Mouse (Mus musculus): ENCODE data around the gene Actn1.

The Actn1 gene

DNA sequence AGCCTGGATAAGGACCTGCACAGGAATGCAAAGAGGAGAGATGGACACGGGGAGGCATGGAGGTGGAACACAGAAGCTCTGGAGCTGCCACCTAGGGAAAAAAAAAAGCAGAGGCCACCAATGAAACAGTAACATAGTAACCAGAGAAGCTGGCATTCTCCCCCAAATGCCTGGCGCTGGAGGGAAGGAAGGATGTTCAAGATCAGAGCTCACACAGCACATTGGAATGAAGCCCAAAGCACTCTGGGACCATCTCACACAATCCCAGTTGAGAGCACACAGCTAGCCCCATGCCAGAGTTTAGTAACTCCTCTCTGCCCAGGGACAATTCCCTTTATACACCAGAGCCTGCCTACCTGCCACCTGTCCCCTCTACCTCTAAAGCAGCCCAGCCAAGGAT, 34.1 kb downstream of the Actn1 start:
- DNase-seq (ENCODE audit: low spot score), result no peak

DNA sequence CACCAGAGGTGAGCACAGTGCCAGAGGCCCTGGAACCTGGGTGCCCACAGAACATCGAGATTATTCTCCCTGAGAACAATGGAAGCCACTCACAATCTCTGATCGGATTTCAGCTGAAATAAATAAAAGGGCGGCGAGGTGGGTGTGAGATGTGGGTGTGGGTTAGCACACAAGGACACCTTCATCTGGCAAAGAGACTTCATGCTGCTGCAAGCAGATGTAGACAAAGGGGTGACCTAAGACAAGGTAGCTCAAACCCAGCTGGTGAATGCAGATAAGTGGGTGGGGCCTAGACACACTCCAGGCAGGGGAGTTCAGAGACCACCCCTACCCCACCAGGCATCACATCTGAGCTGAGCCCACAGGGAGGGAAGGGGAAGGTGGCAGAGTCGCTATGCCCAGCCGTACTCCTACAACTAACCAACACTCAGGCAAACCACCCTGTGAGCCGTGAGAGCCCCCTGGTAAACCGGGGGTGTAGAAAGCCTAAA, 35.9 kb downstream of the Actn1 start:
- no peak for DNase-seq (ENCODE audit: low spot score)

DNA sequence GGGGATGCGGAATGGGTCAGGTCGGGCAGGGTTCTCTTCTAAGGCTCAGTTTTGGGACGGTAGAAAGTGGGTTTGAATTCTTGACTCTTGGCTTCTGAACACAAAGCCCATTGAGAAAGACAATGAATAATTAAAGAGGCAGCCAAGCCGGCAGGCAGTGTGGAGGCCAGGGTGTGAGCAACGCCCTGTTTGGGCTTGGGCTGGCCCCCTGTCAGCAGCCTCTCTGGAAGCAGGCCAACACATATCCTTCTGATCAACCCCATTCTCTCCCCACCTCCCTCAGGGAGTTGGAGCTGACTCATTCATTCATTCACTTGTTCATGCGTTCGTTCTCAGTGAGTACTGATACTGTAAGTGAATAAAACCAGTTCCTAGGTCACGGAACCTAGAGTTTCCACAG, 36.7 kb downstream of the Actn1 start:
- DNase-seq (ENCODE audit: low spot score), result peak; percentile 34

DNA sequence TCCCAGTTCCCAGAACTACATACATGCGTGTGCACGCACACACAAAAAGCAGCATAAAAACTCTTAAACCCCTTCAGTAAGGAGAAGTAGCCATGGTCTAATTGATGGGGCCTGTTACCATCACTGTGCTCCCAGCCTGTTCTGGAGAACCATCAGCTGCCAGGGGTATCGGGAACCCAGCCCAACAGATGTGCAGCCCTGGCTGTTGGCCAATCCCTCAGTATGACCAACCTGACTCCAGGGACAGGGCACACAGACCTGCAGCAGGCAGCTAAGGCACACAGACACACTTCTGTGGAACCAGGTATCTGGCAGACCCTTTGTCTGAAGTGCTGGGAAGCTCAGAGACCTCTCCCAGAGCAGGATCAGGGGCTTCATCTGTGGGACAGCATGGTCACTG, 37.7 kb downstream of the Actn1 start:
- DNase-seq (ENCODE audit: low spot score), result no peak

DNA sequence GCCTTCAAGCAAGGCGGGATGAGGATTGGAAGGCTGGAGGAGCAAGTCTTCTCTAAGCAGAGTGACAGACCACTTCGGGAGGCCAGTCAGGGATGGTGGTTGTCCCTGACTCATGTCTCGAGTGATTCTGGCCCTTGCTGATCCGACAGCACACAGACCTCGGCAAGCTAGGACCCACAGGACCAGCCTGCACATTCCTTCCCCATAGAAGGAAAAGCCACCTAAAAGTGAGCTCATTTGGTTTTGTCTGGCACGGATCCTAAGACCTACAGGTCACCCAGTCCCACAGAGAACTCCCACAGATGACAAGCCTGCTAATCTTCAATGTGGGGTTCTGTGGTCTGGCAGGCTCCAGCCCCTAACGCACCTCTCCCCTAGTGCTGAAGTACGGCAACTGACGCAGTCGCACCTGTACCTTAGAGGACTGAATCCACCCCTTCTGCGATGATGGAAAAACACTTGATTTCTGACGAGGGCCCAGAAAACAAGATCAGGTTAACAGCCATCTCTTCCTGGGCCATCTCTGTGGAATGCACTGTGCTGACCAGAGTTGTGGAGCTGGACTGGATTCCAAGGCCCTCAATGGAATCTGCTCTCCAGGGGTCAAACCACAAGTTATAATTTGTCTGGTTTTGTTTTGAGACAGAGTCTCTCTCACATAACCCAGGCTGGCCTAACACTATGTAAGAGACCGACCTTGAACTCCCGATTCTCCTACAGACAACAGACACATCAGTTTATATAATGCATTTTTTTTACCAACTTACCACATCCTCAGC, 39.7 kb downstream of the Actn1 start:
- DNase-seq (ENCODE audit: low spot score), result no peak

DNA sequence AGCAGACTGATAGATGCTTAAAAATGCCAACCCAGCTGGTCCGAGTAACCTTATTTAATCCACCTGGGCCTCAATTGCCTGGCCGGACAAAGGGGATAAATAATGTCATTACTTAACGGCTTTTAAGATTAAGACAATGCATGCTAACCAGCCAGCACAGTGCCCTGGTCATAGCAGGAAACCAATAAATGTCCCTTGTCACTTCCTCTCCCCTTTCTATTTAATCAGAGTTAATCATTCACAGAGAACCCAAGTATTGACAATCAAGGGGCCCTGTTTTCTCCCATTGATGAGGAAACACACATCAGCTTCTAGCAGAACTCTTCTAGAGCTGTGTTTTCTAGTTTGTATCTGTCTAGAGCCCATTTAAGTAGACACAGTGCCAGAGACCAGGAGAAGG, 41.4 kb downstream of the Actn1 start:
- no peak for DNase-seq (ENCODE audit: low spot score)

DNA sequence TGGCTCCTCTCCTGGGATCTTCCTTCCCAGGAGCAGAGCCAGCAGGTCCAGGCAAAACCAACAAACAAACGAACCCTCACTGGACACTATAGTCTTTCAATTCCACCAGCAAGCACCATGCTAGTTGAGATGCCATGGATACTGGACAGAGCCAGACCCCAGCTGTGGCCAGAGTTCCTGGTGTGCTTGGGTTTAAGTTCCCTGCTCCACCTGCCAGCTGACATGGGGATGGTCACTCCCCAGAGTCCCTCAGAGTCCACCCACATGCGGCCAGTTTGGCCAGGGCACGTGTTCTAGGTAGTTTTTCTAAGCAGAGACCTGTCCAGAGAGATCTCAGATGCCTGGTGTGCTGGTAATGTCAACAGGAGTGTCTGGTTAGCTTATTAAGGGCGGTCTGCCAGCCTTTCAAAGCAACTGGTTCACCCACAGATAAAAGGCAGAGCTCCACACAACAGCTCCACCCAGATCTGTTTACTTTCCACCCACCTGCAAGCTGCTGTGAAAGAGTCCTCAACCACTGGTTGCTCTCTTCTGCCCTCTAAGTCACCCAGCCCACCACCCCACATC, 42.0 kb downstream of the Actn1 start:
- DNase-seq (ENCODE audit: low spot score), result no peak

DNA sequence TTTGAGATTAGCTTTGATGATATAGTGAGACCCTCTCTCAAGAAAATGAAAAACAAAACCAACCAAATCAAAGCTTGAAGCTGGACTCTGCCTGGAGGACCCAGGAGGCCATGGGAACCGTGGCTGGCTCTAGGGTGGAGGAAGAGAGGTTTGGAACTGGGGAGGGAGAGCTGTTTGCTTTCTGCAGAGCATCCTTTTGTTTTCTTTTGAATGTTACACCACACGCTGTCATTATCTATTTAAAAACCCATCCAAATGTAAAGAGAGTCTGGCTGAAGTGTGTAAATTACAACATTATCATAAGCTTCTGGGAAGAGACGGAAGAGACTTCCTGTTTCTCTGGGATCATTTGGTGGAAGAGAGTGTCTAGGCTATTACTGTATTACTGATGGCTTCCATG, 43.1 kb downstream of the Actn1 start:
- no peak for DNase-seq (ENCODE audit: low spot score)

DNA sequence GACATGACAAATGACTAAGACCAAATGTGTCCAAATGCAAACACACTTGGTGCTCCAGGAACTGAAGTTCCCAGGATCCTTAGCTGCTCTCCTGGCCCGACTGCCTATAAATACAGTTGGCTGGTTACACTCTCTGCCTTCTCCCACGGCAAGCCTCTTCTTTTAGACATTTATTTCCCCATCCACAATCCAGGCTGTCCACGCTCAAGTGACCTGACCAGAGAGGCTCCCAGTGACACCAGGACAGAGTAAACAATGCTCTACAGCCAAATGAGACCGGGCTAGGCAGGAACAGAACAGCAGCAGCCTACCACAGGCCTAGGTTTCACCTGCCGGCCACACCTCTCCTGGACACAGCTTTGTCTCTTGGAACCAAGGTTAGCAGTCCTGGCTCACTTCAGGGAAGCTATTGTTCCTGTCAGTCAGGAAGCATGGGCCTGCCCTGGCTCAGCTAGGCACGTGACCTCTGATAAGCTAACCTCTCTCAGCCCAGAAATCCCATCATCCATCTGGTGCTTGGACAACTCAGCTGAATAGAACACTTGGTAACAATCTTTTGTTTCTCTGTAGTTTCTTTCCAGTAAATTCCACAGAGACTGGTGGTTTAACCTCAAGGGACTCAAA, 43.8 kb downstream of the Actn1 start:
- DNase-seq (ENCODE audit: low spot score), result no peak

DNA sequence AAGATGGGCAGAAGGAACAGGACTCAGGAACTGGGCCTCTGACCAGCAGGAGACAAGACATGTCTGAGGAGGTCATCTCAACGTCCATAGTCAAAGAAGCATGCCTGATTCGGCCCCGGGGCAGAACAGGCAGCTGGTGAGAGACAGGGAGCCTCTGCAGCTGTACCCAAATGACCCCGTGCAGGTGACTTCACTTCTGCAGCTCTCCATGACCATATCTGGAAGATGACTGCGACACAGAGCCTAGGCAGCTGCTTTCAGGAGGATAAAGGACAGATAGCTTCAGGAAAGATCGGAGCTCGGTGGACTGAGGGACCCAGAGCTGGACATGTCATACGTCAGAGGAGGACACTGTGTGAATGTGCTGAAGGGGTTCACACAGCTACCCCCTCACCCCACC, 46.4 kb downstream of the Actn1 start:
- no peak for DNase-seq (ENCODE audit: low spot score)

DNA sequence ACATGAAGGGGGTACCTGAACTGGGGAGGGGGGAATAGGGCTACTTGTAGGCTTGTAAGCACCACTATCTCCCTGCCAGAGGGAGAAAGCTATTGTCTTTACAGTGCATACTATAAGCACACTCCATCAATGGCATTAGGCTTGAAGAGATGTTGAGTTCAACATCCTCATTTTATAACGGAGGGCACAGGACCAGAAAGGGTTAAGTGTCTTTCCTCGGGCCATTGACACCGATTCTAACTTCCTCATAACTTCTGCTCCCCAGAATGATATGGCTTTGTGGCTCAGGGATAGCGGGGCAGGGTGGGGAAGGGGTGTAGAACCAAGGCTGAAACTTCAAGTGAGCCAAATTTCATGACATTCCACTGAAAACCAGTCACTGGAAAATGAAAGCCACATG, 46.9 kb downstream of the Actn1 start:
- DNase-seq (ENCODE audit: low spot score), result no peak

DNA sequence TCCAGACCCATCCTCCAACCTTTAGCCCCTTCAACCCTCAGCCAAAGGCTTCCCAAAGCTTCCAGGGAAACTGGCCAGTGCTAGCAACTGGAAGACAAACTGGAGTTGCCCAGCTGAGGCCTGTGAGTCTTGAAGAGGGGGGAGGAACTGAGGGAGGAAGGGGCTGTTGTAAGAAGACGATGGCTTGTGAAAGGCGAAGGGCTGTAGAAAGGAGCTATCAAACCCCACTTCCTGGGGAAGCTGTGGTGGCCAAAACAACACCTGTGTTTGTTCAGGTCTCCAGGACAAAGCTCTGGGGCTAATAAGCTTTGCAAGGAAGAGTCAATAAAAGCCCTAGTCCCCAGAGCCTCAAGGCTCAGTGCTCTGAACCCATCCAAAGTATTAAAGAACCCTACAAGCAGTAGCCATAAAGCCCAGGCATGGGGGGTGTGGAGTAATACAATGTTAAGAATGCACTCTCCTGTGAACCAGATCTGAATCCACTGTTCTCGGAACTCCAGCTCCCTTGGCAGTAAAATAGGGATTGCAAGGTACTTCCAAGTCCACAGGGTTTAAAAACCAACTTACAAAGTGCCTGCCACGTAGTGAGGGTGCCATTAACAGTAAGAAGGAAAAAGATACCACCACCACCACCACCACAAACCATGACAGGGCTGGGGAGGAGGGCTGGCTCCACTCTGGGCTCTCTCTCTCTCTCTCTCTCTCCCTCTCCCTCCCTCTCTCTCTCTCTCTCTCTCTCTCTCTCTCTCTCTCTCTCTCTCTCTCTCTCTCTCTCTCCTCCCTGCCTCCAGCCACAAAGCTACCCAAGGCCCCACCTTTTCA, 49.2 kb downstream of the Actn1 start:
- DNase-seq (ENCODE audit: low spot score), result no peak

DNA sequence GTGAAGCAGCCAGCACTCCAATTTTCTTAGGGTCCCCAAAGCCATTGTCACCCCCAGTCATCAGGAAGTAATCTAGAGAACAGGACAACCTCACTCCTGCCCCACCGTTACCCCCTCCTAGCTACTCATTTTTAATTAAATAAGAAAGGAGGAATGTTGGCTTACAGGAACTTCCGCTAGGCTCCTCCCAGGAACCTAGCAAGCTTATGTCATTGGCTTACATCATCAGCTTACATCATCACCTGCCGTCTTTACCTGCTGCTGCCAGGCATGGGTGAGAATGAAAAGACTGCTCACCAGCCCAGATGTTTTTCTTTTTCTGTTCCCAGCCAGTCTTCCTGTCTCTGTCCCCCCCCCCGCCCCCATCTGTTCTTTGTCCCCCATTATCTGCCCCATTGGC, 50.3 kb downstream of the Actn1 start:
- DNase-seq (ENCODE audit: low spot score), result no peak

DNA sequence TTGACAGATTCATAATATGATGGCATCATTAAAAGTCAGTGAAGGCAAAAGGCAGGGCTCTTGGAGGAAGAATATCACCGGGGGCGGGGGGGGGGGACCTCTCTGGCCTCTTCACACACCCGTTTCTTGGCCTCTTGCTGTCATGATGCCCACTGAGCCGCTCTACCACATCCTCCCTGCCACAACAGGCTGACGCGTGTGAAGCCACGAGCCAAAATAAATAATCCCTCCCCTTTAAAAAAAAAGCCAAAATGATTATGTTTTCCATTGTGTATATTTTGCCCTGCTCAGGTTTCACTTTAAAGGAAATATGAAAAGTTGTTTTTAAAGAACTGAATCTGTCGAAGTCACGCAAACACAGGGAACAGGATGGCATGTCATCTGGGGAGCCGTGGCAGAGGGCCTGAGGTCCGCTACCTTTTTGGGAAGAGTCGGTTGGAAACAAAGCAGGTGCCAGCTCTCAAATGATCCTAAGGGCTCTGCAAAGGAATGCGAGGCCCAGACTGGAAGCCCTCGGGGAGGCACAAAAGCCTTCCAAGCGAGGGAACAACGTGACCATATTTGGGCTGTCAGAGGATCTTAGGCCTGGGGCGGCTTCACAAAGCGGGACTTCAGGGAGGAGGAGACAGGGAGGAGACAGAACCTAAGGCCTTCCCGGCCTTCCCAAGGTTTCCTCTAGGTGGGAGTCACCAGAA, 51.9 kb downstream of the Actn1 start:
- no peak for DNase-seq (ENCODE audit: low spot score)

DNA sequence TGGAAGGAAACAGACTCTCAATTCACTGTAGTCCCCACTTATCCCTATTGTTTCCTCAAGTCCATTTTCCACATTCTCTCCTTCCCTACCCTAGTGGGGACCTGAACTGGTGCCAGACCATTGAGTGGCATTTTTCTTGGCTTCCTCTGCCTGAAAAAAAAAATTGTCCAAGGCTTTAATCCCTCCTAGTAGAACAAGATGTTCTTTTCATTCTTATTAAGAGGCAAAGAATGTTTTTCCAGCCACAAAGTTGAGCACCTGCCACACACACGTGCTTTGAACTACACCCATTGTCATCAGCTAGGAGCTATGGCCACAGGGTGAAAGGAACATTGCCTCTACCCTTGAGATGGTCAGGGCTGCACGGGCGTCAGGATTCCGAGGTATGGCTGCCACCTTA, 56.9 kb downstream of the Actn1 start:
- no peak for DNase-seq (ENCODE audit: low spot score)

DNA sequence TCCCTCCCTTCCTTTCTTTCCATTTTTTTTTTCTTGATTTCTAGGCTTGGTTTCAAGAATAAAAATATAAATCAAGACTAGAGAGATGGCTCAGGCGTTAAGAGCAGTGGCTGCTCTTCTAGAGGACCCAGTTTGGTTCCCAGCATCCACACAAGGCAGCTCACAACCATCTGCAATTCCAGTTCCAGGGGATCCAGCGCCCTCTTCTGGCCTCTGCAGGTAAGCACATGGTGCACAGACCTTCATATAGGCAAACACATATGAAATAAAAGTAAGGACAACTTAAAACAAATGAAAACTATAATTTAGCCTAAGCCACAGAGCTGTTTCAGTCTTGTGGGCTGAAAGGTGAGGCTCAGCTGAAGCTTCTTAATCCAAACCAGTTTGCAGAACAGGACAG, 60.4 kb downstream of the Actn1 start:
- no peak for DNase-seq (ENCODE audit: low spot score)

DNA sequence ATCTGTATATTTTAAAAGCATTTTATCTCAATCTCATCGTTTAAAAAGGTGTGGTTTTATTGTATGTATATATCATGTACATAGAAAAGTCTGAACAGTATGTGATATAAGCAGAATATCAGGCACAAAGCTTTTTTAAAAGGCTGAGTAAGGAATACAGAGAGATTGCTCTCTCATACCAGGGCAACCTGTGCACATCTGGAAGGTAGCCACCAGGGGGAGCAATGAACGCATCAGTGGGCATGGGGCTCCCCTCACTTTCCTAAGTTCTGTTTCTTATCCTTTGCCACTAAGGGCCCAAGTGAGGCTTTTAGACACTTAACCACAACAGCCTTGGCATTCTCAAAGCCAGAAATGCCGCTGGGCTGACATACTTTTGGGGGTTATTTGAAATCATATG, 61.7 kb downstream of the Actn1 start:
- peak; percentile 44 for DNase-seq (ENCODE audit: low spot score)

DNA sequence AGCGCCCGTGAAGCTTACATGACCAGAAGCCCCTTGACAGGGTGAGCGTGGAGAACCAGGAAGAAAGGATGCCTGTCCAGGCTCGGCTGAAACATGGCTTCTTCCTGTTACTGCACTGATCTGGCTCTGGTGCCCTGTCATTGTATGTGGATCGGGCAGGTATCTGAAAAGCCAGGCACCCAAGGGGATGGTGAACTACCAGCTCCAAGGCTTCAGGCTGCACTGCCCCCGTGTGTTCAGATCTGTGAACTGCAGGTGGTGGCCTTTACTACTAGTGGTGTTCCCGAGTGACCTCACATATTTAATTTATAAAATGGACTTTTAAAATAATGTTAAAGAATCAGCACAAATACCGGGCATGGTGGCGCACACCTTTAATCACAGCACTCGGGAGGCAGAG, 62.8 kb downstream of the Actn1 start:
- no peak for DNase-seq (ENCODE audit: low spot score)

DNA sequence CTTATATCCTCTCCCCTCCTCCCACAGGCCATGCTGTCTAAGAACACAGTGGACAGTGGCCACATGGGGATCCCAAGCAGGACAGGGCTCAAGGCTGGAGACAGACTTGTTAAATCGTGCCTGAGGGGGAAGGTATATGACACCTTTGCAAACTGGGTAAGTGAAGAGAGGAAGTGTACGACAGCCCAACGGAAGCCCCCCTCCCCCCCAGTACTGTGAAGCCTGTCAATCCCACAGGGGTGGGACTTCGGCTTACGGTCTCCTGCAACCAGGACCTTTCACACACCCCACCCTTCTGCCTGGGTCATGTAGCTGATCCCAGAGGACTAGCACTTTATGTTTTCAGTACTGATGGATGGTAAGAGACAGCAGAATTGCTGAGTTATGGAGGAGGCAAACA, 68.4 kb downstream of the Actn1 start:
- DNase-seq (ENCODE audit: low spot score), result no peak

DNA sequence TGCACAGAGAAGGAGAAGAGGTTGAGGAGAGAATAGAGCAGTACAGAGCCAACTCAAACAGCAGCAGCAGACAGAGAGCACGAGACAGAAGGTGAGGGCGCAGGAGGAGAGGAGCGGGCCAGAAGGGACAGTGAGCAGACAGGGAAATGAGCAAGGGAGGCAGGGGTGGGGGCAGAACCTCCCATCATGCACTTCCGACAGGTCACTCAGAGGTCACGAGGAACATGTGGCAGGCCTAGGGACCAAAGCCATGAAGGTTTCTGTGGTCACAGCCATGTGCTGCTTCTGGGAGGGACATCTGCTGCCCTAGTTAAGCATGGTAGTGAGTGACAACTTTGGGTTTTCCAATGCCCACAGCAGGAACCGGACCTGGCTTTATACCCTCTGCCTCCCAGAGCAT, 68.8 kb downstream of the Actn1 start:
- no peak for DNase-seq (ENCODE audit: low spot score)

DNA sequence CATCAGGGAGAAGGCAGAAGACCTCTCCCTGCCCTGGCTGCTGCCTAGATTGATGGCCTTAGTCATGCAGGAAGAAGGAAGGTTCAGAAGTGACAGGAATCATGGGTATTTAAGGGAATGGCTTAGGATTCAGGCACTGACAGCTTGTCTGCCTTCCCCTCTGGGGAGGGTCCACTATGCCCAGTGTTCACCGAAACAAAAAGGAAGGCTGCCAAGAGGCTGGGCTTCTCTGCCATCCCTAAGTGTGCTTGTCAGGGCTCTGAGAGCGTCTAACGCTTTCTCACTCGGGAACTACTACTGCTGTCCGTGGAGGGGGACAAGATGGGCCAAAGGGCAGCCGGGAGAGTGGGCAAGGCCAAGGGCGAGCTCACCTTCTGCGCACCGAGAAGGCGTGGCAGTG, 69.3 kb downstream of the Actn1 start:
- DNase-seq (ENCODE audit: low spot score), result no peak

DNA sequence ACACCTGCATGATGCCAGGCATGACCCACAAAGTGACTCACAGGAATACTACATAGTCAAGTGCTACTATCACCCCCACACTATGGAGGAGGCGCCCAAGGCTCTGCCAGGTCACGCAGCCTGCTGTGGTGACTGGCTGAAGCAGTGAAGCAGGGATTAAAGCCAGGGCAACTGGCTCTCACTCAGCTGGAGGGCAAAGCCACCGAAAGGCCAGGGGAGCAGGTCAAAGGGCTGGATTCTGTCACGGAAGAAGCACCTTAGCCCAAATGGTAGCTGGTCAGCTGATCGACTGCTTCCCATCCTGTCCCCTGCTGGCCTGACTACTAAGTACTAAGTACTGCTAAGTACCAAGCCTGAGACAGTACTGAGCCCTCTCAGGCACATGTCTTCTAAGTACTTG, 76.1 kb downstream of the Actn1 start:
- no peak for DNase-seq (ENCODE audit: low spot score)

Measured in left cerebral cortex, adult 11 months (tissue).